14 mouse cellular contexts compared by ENCODE assay signal in the genomic region with DNA sequence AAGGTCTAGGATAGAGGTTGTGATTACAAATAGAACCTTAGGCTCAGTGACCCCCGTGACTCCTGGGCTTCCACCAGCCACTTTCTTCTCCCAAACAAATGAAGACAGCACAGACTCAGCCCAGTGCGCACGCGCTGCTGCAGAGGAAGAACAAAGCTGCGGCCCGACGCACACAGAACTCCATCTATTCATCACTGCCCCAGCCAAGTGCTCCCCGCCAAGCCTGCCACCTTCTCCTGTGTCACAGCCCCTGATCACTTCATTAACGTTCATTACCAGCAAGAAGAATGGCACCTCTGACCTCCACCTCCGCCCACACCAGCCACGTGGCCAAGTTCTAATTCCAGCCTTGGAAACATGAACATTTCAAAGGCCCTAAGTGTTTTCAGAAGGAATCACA. TPM values are rescaled to one million over a fixed set of nuclear protein-coding genes. Genes with fewer than 3 reads are reported as not detected.
A peak's percentile ranks its signal among the peaks of the same experiment; 100 is the strongest.
DNase-seq lines count a peak whose midpoint lies in the region; ATAC-seq and TF ChIP-seq lines count a peak whose summit lies in the region.
"Had no signal": no experiment of that assay in that cellular context is flagged by ENCODE, and none has a peak within 500 bp of the region (broad histone marks: within the 10 kb centered on the region; RNA-seq: fewer than 3 reads in every experiment).

No protein-coding gene starts in this region.

- H3K9me3 ChIP-seq in CH12.LX (replicated peaks; ENCODE audit: low read length): no peaks in the 10 kb centered on the region
- H3K9me3 ChIP-seq in forebrain, postnatal 0 days (ENCODE audit: low read length): no peaks in the 10 kb centered on the region
- H3K9me3 ChIP-seq: embryonic facial prominence, embryonic 15.5 days; limb, embryonic 15.5 days had no signal

- no peaks in the 10 kb centered on the region for H3K79me2 ChIP-seq in CH12.LX (replicated peaks; ENCODE audit: control insufficient read depth, extremely low read depth, insufficient read depth, poor library complexity, severe bottlenecking)

- no peak for TF ChIP-seq POLR2A in CH12.LX (IDR thresholded peaks at IDR 0.05; ENCODE audit: low read depth, low read length)

- H3K9ac ChIP-seq in CH12.LX (ENCODE audit: insufficient read depth, low read depth): no peak overlapping the region
- H3K9ac ChIP-seq in forebrain, postnatal 0 days: no peak overlapping the region
- H3K9ac ChIP-seq: embryonic facial prominence, embryonic 15.5 days; limb, embryonic 15.5 days had no signal

- H3K36me3 ChIP-seq in CH12.LX (replicated peaks in 1 of 2; ENCODE audit: control insufficient read depth in 1 of 2, insufficient read depth in 1 of 2, low read length in 1 of 2): no peaks in the 10 kb centered on the region
- no peaks in the 10 kb centered on the region for H3K36me3 ChIP-seq in forebrain, postnatal 0 days (ENCODE audit: insufficient read depth)
- H3K36me3 ChIP-seq: embryonic facial prominence, embryonic 15.5 days; limb, embryonic 15.5 days had no signal

- dilution Hi-C loops in CH12.LX (cut with MboI; ENCODE audit: extremely low pct_ligation_motif_present, extremely low pct_unique_long_range_greater_than_20kb, low sequenced_read_pairs): no loop called here

- peaks cover 81% of the 10 kb centered on the region for H3K27me3 ChIP-seq in CH12.LX (replicated peaks)
- no peaks in the 10 kb centered on the region for H3K27me3 ChIP-seq in forebrain, postnatal 0 days (ENCODE audit: insufficient read depth, low read length)
- H3K27me3 ChIP-seq: embryonic facial prominence, embryonic 15.5 days had no signal

- H3K4me1 ChIP-seq in CH12.LX (ENCODE audit: control insufficient read depth in 1 of 2, insufficient read depth in 2 of 2): 0 out of 4 replicates have a peak, but pooled peaks cover 0 to 6% of the 10 kb centered on the region in 2 experiments
- no peaks in the 10 kb centered on the region for H3K4me1 ChIP-seq in forebrain, postnatal 0 days (ENCODE audit: insufficient read depth)
- H3K4me1 ChIP-seq: embryonic facial prominence, embryonic 15.5 days had no signal

- no peak overlapping the region for H3K27ac ChIP-seq in CH12.LX (ENCODE audit: insufficient read depth, low read depth)
- no peak overlapping the region for H3K27ac ChIP-seq in forebrain, postnatal 0 days (ENCODE audit: low read depth, low read length)
- H3K27ac ChIP-seq: embryonic facial prominence, embryonic 15.5 days; limb, embryonic 15.5 days had no signal

- in situ Hi-C loops in CH12.LX (cut with MboI; ENCODE audit: low pct_ligation_motif_present, low pct_unique_long_range_greater_than_20kb, low sequenced_read_pairs): no loop called here

- no peak for TF ChIP-seq RAD21 in CH12.LX (IDR thresholded peaks at IDR 0.05; ENCODE audit: low read depth, low read length)

- TF ChIP-seq EP300 in CH12.LX (IDR thresholded peaks at IDR 0.05; ENCODE audit: low read length): no peak

- no peak for TF ChIP-seq CTCF in CH12.LX (conservative IDR thresholded peaks at IDR 0.05 in 1 of 2, IDR thresholded peaks at IDR 0.05 in 1 of 2; ENCODE audit: low read depth in 2 of 2, low read length in 2 of 2)
- no peak for TF ChIP-seq CTCF in forebrain, postnatal 0 days (IDR thresholded peaks at IDR 0.05; ENCODE audit: low read depth)

- WGBS in forebrain, postnatal 0 days: 18% methylated on average over 11 of the region's 11 CpGs

- H3K4me3 ChIP-seq in CH12.LX (replicated peaks in 1 of 3; ENCODE audit: low read depth in 2 of 3, low read length in 2 of 3, poor library complexity in 1 of 3): no peak overlapping the region
- H3K4me3 ChIP-seq in forebrain, postnatal 0 days (ENCODE audit: low read depth, low read length): no peak overlapping the region
- H3K4me3 ChIP-seq: embryonic facial prominence, embryonic 15.5 days; limb, embryonic 15.5 days had no signal

- DNase-seq in heart, adult 11 months: peak; percentile 77
- no peak for DNase-seq in heart, adult 18-20 months
- no peak for DNase-seq in CH12.LX (ENCODE audit: extremely low read depth)
- DNase-seq in forebrain, postnatal 0 days: peak; percentile 53
- peak; percentile 75 for DNase-seq in lung, postnatal 10 days
- no peak for DNase-seq in adrenal gland, postnatal 4 days (ENCODE audit: low spot score in 2 of 2)
- DNase-seq in right cerebral cortex, postnatal 25 days: no peak
- DNase-seq in spleen, postnatal 36 days (ENCODE audit: low spot score in 2 of 2): no peak
- DNase-seq: adrenal gland, postnatal 10 days; B cell, adult 2 months; cerebellum, adult 11-12 months; gastrocnemius, postnatal 36 days had no signal

- ATAC-seq in forebrain, postnatal 0 days: peak; percentile 74; the same call in 1 of the 2 replicates

- H3K4me2 ChIP-seq in CH12.LX (ENCODE audit: insufficient read depth, low read depth, poor library complexity, severe bottlenecking): peak overlapping the region; percentile 18; the same call in 1 of the 2 replicates
- no peak overlapping the region for H3K4me2 ChIP-seq in forebrain, postnatal 0 days (ENCODE audit: low read depth)
- H3K4me2 ChIP-seq: embryonic facial prominence, embryonic 15.5 days; limb, embryonic 15.5 days had no signal

TF ChIP-seq in CH12.LX, 34 proteins besides CTCF, POLR2A, EP300 and RAD21:
- no peak for TF ChIP-seq SMC3 (IDR thresholded peaks at IDR 0.05; ENCODE audit: low read depth, low read length)
- TF ChIP-seq JUN (IDR thresholded peaks at IDR 0.05; ENCODE audit: insufficient read depth, low read depth, low read length): no peak
- TF ChIP-seq NRF1 (IDR thresholded peaks at IDR 0.05; ENCODE audit: low read depth, low read length): peak; percentile 69

RNA-seq across cellular contexts. Expression of gene Twist2, which starts 53.7 kb away (rescaled TPM):
- total RNA-seq in heart, adult 18-20 months (2021): 1 to 10 TPM in 1 of 2 experiments, under 1 TPM in 1; 0.80 to 1.3 TPM
- total RNA-seq in CH12.LX (2012; rRNA removed) (not detected in 2 replicates), CH12.LX (2014; rRNA removed) (not detected in 2 replicates)
- not detected in 2 replicates for polyA plus RNA-seq in CH12.LX (2012; ENCODE audit: insufficient read length, low read depth)
- 0.62 and 1.5 TPM in 2 replicates for total RNA-seq in forebrain, postnatal 0 days (2014; rRNA removed)
- 1.6 and 1.8 TPM in 2 replicates for polyA plus RNA-seq in forebrain, postnatal 0 days (2015; fragmentation: Nextera tagmentation; extraction: Ambion mirVana)
- total RNA-seq in adrenal gland, postnatal 4 days (2021): 1 to 10 TPM; 8.0 to 8.7 TPM

Comparison
In these comparisons a context has a peak if more than half of its experiments do, and no peak if none do; other contexts are left out.
1. DNase-seq: peak in heart, adult 11 months (single experiment), forebrain, postnatal 0 days (single experiment) and lung, postnatal 10 days (single experiment); none in heart, adult 18-20 months (0 of 2), CH12.LX (single experiment), adrenal gland, postnatal 4 days (0 of 2), right cerebral cortex, postnatal 25 days (single experiment) and spleen, postnatal 36 days (0 of 2).